Mouse (Mus musculus) v-Abl transformed pro-B cells (cell line): Measurements from ENCODE around the gene Heg1.

Experiments
- in situ Hi-C, 2 experiments: fragments of 400-800 bp; cut with MboI; formaldehyde crosslinking; loops; one replicate each; pipeline ENCODE4 v1.15.1; 2025; ENCODE audit not compliant: unreplicated experiment in 2 of 2

Gene Heg1

GRCm38 (mm10) chr16:33676347-33677312 lies 7.5 kb upstream of the Heg1 start:
- in situ Hi-C loops = no loop called here

- in situ Hi-C loops = no loop called here
Measured at GRCm38 (mm10) chr16:33677313-33677690, 6.9 kb upstream of the Heg1 start.

- in situ Hi-C loops = no loop called here
Measured at GRCm38 (mm10) chr16:33677901-33678300, 6.3 kb upstream of the Heg1 start.

GRCm38 (mm10) chr16:33680271-33680670 lies 3.9 kb upstream of the Heg1 start:
- in situ Hi-C loops = loop anchor here in 1 of 2 experiments (5.0 kb wide), 1 partner anchor 57 kb away; no protein-coding TSS in a partner anchor

GRCm38 (mm10) chr16:33680816-33681215 lies 3.4 kb upstream of the Heg1 start:
- in situ Hi-C loops = loop anchor here in 1 of 2 experiments (5.0 kb wide), 1 partner anchor 56 kb away; no protein-coding TSS in a partner anchor

- in situ Hi-C loops = loop anchor here in 1 of 2 experiments (5.0 kb wide), 1 partner anchor 56 kb away; no protein-coding TSS in a partner anchor
Measured at GRCm38 (mm10) chr16:33681661-33682060, 2.5 kb upstream of the Heg1 start.

GRCm38 (mm10) chr16:33682651-33683050 lies 1.5 kb upstream of the Heg1 start:
- in situ Hi-C loops = loop anchor here in 1 of 2 experiments (5.0 kb wide), 1 partner anchor 55 kb away; no protein-coding TSS in a partner anchor

- in situ Hi-C loops = loop anchor here in 1 of 2 experiments (5.0 kb wide), 1 partner anchor 54 kb away; no protein-coding TSS in a partner anchor
Measured at GRCm38 (mm10) chr16:33683206-33684161, 686 bp upstream of the Heg1 start.

GRCm38 (mm10) chr16:33684703-33685701 lies 832 bp downstream of the Heg1 start:
- in situ Hi-C loops = loop anchor here in 1 of 2 experiments (5.0 kb wide), 1 partner anchor 52 kb away; no protein-coding TSS in a partner anchor

GRCm38 (mm10) chr16:33686056-33686455 lies 1.9 kb downstream of the Heg1 start:
- in situ Hi-C loops = no loop called here

GRCm38 (mm10) chr16:33687724-33688123 lies 3.6 kb downstream of the Heg1 start:
- in situ Hi-C loops = no loop called here

- in situ Hi-C loops = loop anchor here in 1 of 2 experiments (5.0 kb wide), 1 partner anchor 46 kb away; no protein-coding TSS in a partner anchor
Measured at GRCm38 (mm10) chr16:33690975-33691747, 7.0 kb downstream of the Heg1 start.

GRCm38 (mm10) chr16:33693553-33693952 lies 9.4 kb downstream of the Heg1 start:
- in situ Hi-C loops = loop anchor here in 1 of 2 experiments (5.0 kb wide), 1 partner anchor 44 kb away; no protein-coding TSS in a partner anchor

GRCm38 (mm10) chr16:33696811-33697575 lies 12.8 kb downstream of the Heg1 start:
- in situ Hi-C loops = no loop called here

- in situ Hi-C loops = no loop called here
Measured at GRCm38 (mm10) chr16:33697576-33698276, 13.6 kb downstream of the Heg1 start.

- in situ Hi-C loops = no loop called here
Measured at GRCm38 (mm10) chr16:33698277-33698790, 14.2 kb downstream of the Heg1 start.

- in situ Hi-C loops = no loop called here
Measured at GRCm38 (mm10) chr16:33700584-33700983, 16.4 kb downstream of the Heg1 start.
